Mouse (Mus musculus) embryonic facial prominence, embryonic 15.5 days (tissue): ENCODE measurements around the gene Rbm26. TPM values are rescaled to one million over a fixed set of nuclear protein-coding genes. Genes with fewer than 3 reads are reported as not detected.

Experiments used
- ATAC-seq: fragments of 200-750 bp; cut with Nextera tagmentation; 2 replicates; pipeline ENCODE4 v1.8.0; 2017; ENCODE audit warnings: low read depth, moderate TSS enrichment; ENCODE audit not compliant: insufficient number of reproducible peaks, low FRiP score, low TSS enrichment
- H3K27ac ChIP-seq: fragments of 300-500 bp; sonication (generic); replicated peaks from 2 replicates; pipeline ENCODE4 v1.5.1; 2015; ENCODE audit warnings: mild to moderate bottlenecking, inconsistent platforms
- H3K27me3 ChIP-seq: fragments of 300-500 bp; sonication (generic); 2 replicates; pipeline ENCODE4 v1.6.1; 2015; ENCODE audit warnings: inconsistent platforms
- H3K36me3 ChIP-seq: fragments of 300-500 bp; sonication (generic); 2 replicates; pipeline ENCODE4 v1.6.1; 2015; ENCODE audit warnings: mild to moderate bottlenecking, inconsistent platforms
- H3K4me1 ChIP-seq: fragments of 300-500 bp; sonication (generic); 2 replicates; pipeline ENCODE4 v1.6.1; 2015; ENCODE audit warnings: inconsistent platforms
- H3K4me2 ChIP-seq: fragments of 300-500 bp; sonication (generic); replicated peaks from 2 replicates; pipeline ENCODE4 v1.6.1; 2015; ENCODE audit warnings: mild to moderate bottlenecking, inconsistent platforms
- H3K4me3 ChIP-seq: fragments of 300-500 bp; sonication (generic); replicated peaks from 2 replicates; pipeline ENCODE4 v1.5.1; 2015; ENCODE audit warnings: mild to moderate bottlenecking, inconsistent platforms
- H3K9ac ChIP-seq: fragments of 300-500 bp; sonication (generic); 2 replicates; pipeline ENCODE4 v1.6.1; 2015; ENCODE audit warnings: inconsistent platforms
- H3K9me3 ChIP-seq: fragments of 300-500 bp; sonication (generic); replicated peaks from 2 replicates; pipeline ENCODE4 v1.6.1; 2016; ENCODE audit warnings: inconsistent platforms
- WGBS: fragments of 180-500 bp; shearing (Covaris S2); methylation state at CpG from one replicate; pipeline ENCODE4 v1.1.7; 2015; 5-methylcytosine and 5-hydroxymethylcytosine counted together
- polyA plus RNA-seq: library from polyadenylated mRNA; unstranded; fragments of >200 nt; fragmentation: Nextera tagmentation; extraction: Ambion mirVana; gene quantifications from 2 replicates; pipeline ENCODE4 v1.2.1, GENCODE M21; 2015

The Rbm26 gene
- polyA plus RNA-seq, 1 experiment from 2014 or later, result 29.9 TPM

- no peak overlapping the region for H3K4me3 ChIP-seq
- ATAC-seq, result no peak
- H3K9ac ChIP-seq, result no peak overlapping the region
These were observed 9.9 kb downstream of the Rbm26 start for GRCm38 (mm10) chr14:105167181-105167580.

GRCm38 (mm10) chr14:105164793-105165192 lies 12.3 kb downstream of the Rbm26 start:
- Histone ChIP-seq H3K9me3 (no peaks in the 10 kb centered on the region), H3K27me3 (no peaks in the 10 kb centered on the region), H3K9ac (no peak overlapping the region), H3K4me3 (no peak overlapping the region), H3K27ac (no peak overlapping the region), H3K4me1 (no peaks in the 10 kb centered on the region), H3K36me3 (no peaks in the 10 kb centered on the region), H3K4me2 (no peak overlapping the region)
- ATAC-seq, result no peak
- 22% methylated on average over 4 of the region's 4 CpGs for WGBS

More at GRCm38 (mm10) chr14:105167181-105167580, 9.9 kb downstream of the Rbm26 start:
- Histone ChIP-seq H3K4me1 (no peaks in the 10 kb centered on the region), H3K9me3 (no peaks in the 10 kb centered on the region), H3K27me3 (no peaks in the 10 kb centered on the region), H3K36me3 (no peaks in the 10 kb centered on the region), H3K4me2 (no peak overlapping the region), H3K27ac (no peak overlapping the region)
- WGBS, result 91% methylated on average over 1 of the region's 1 CpGs

GRCm38 (mm10) chr14:105161334-105161733 lies 15.8 kb downstream of the Rbm26 start:
- H3K4me1 ChIP-seq, result no peaks in the 10 kb centered on the region
- no peaks in the 10 kb centered on the region for H3K9me3 ChIP-seq
- H3K4me3 ChIP-seq, result no peak overlapping the region
- WGBS, result 97% methylated on average over 1 of the region's 1 CpGs
- H3K27ac ChIP-seq, result no peak overlapping the region
- H3K9ac ChIP-seq, result no peak overlapping the region
- no peaks in the 10 kb centered on the region for H3K27me3 ChIP-seq
- H3K36me3 ChIP-seq, result peaks cover 10% of the 10 kb centered on the region; the same call in 1 of the 2 replicates
- ATAC-seq, result no peak; the same call in 1 of the 2 replicates
- H3K4me2 ChIP-seq, result no peak overlapping the region

GRCm38 (mm10) chr14:105158526-105158925 lies 18.6 kb downstream of the Rbm26 start:
- no peaks in the 10 kb centered on the region for H3K27me3 ChIP-seq
- no peak overlapping the region for H3K4me3 ChIP-seq
- H3K27ac ChIP-seq, result no peak overlapping the region
- no peak overlapping the region for H3K4me2 ChIP-seq
- H3K36me3 ChIP-seq, result peaks cover 10% of the 10 kb centered on the region; the same call in 1 of the 2 replicates
- H3K9ac ChIP-seq, result no peak overlapping the region
- H3K4me1 ChIP-seq, result no peaks in the 10 kb centered on the region
- H3K9me3 ChIP-seq, result no peaks in the 10 kb centered on the region
- 89% methylated on average over 2 of the region's 2 CpGs for WGBS
- no peak for ATAC-seq

GRCm38 (mm10) chr14:105134076-105134475 lies 43.1 kb downstream of the Rbm26 start:
- no peak overlapping the region for H3K4me3 ChIP-seq
- no peak overlapping the region for H3K9ac ChIP-seq
- H3K27ac ChIP-seq, result no peak overlapping the region
- peaks cover 3% of the 10 kb centered on the region; the same call in 1 of the 2 replicates for H3K36me3 ChIP-seq
- ATAC-seq, result no peak
- H3K27me3 ChIP-seq, result no peaks in the 10 kb centered on the region
- H3K9me3 ChIP-seq, result no peaks in the 10 kb centered on the region
- 93% methylated on average over 3 of the region's 3 CpGs for WGBS
- no peak overlapping the region for H3K4me2 ChIP-seq
- H3K4me1 ChIP-seq, result no peaks in the 10 kb centered on the region

- 92% methylated on average over 4 of the region's 4 CpGs for WGBS
- no peak overlapping the region for H3K27ac ChIP-seq
- H3K36me3 ChIP-seq, result peaks cover 26% of the 10 kb centered on the region
- H3K27me3 ChIP-seq, result no peaks in the 10 kb centered on the region
- H3K9me3 ChIP-seq, result no peaks in the 10 kb centered on the region
- no peak overlapping the region for H3K4me3 ChIP-seq
- no peaks in the 10 kb centered on the region for H3K4me1 ChIP-seq
- no peak for ATAC-seq
- H3K9ac ChIP-seq, result no peak overlapping the region
- no peak overlapping the region for H3K4me2 ChIP-seq
These were observed 49.3 kb downstream of the Rbm26 start for GRCm38 (mm10) chr14:105127715-105128385.

- WGBS, result 93% methylated on average over 9 of the region's 9 CpGs
These were observed 52.6 kb downstream of the Rbm26 start for GRCm38 (mm10) chr14:105124513-105124912.

GRCm38 (mm10) chr14:105115402-105115801 lies 61.7 kb downstream of the Rbm26 start:
- Histone ChIP-seq H3K9ac (no peak overlapping the region), H3K27ac (no peak overlapping the region), H3K36me3 (peaks cover 21% of the 10 kb centered on the region), H3K9me3 (no peaks in the 10 kb centered on the region), H3K4me1 (no peaks in the 10 kb centered on the region), H3K4me2 (no peak overlapping the region), H3K4me3 (no peak overlapping the region), H3K27me3 (no peaks in the 10 kb centered on the region)
- no peak for ATAC-seq
- WGBS, result 87% methylated on average over 2 of the region's 2 CpGs

More at GRCm38 (mm10) chr14:105124513-105124912, 52.6 kb downstream of the Rbm26 start:
- Histone ChIP-seq H3K36me3 (peaks cover 33% of the 10 kb centered on the region), H3K9ac (no peak overlapping the region), H3K27ac (no peak overlapping the region), H3K27me3 (no peaks in the 10 kb centered on the region), H3K4me3 (no peak overlapping the region), H3K4me2 (no peak overlapping the region), H3K4me1 (no peaks in the 10 kb centered on the region), H3K9me3 (no peaks in the 10 kb centered on the region)
- no peak for ATAC-seq

- Histone ChIP-seq H3K4me2 (no peak overlapping the region), H3K27ac (no peak overlapping the region), H3K4me1 (no peaks in the 10 kb centered on the region), H3K9me3 (no peaks in the 10 kb centered on the region), H3K4me3 (no peak overlapping the region), H3K36me3 (0 out of 2 replicates have a peak, but pooled peaks cover 2% of the 10 kb centered on the region), H3K27me3 (no peaks in the 10 kb centered on the region), H3K9ac (no peak overlapping the region)
- no peak for ATAC-seq
- 98% methylated on average over 2 of the region's 2 CpGs for WGBS
These were observed 70.9 kb downstream of the Rbm26 start for GRCm38 (mm10) chr14:105106252-105106651.

- H3K4me1 ChIP-seq, result no peaks in the 10 kb centered on the region
- H3K27ac ChIP-seq, result no peak overlapping the region
- ATAC-seq, result no peak
- 76% methylated on average over 7 of the region's 7 CpGs for WGBS
- no peaks in the 10 kb centered on the region for H3K27me3 ChIP-seq
- H3K9ac ChIP-seq, result no peak overlapping the region
- H3K36me3 ChIP-seq, result no peaks in the 10 kb centered on the region
- H3K9me3 ChIP-seq, result no peaks in the 10 kb centered on the region
- H3K4me2 ChIP-seq, result no peak overlapping the region
- no peak overlapping the region for H3K4me3 ChIP-seq
These were observed 78.3 kb downstream of the Rbm26 start for GRCm38 (mm10) chr14:105098861-105099260.

GRCm38 (mm10) chr14:105096221-105096620 lies 80.9 kb downstream of the Rbm26 start:
- no peak overlapping the region for H3K4me3 ChIP-seq
- no peaks in the 10 kb centered on the region for H3K36me3 ChIP-seq
- H3K27ac ChIP-seq, result no peak overlapping the region
- no peak for ATAC-seq
- no peak overlapping the region for H3K4me2 ChIP-seq
- H3K27me3 ChIP-seq, result no peaks in the 10 kb centered on the region
- no peaks in the 10 kb centered on the region for H3K9me3 ChIP-seq
- 58% methylated on average over 3 of the region's 3 CpGs for WGBS
- H3K9ac ChIP-seq, result no peak overlapping the region
- H3K4me1 ChIP-seq, result no peaks in the 10 kb centered on the region

- no peaks in the 10 kb centered on the region for H3K36me3 ChIP-seq
- no peaks in the 10 kb centered on the region for H3K4me1 ChIP-seq
- H3K9me3 ChIP-seq, result no peaks in the 10 kb centered on the region
- H3K9ac ChIP-seq, result no peak overlapping the region
- H3K27ac ChIP-seq, result no peak overlapping the region
- WGBS, result 54% methylated on average over 4 of the region's 4 CpGs
- H3K27me3 ChIP-seq, result no peaks in the 10 kb centered on the region
- H3K4me2 ChIP-seq, result no peak overlapping the region
- no peak overlapping the region for H3K4me3 ChIP-seq
- ATAC-seq, result no peak
These were observed 90.1 kb downstream of the Rbm26 start for GRCm38 (mm10) chr14:105087001-105087400.
